Mouse (Mus musculus): ENCODE data around the gene Npr2. TPM values are rescaled to one million over a fixed set of nuclear protein-coding genes. Genes with fewer than 3 reads are reported as not detected.

The Npr2 gene
- total RNA-seq, 2 experiments from 2014 or later, result 29.5 to 31.4 TPM

Small RNA genes within 50 kb of the gene (microRNA-seq; reads per million reads assigned to microRNA genes)
- gene Gm25262, result 0 to 0.32 reads per million in 2 experiments

Other genes starting within 250 kb of the Npr2 start
- gene Rusc2, start 250.0 kb upstream of the Npr2 start, total RNA-seq (2021), result 10 to 100 TPM; 19.6 to 20.6 TPM
- not detected for gene Fam166b, start 202.8 kb upstream of the Npr2 start, total RNA-seq (2021)
- gene Tesk1, start 190.0 kb upstream of the Npr2 start, total RNA-seq (2021), result 10 to 100 TPM; 25.2 to 28.0 TPM
- gene Cd72, start 177.3 kb upstream of the Npr2 start, total RNA-seq (2021), result not detected
- gene Sit1, start 148.2 kb upstream of the Npr2 start, total RNA-seq (2021), result not detected
- gene Ccdc107, start 139.0 kb upstream of the Npr2 start, total RNA-seq (2021), result 10 to 100 TPM; 25.7 to 25.9 TPM
- 1 to 10 TPM; 1.3 to 1.6 TPM for gene Arhgef39, start 132.2 kb upstream of the Npr2 start, total RNA-seq (2021)
- 1 to 10 TPM; 2.1 to 2.9 TPM for gene Car9, start 125.0 kb upstream of the Npr2 start, total RNA-seq (2021)
- gene Tpm2, start 108.2 kb upstream of the Npr2 start, total RNA-seq (2021), result 1,000 to 10,000 TPM; 8,430 to 9,008 TPM
- gene Creb3, start 69.6 kb upstream of the Npr2 start, total RNA-seq (2021), result 10 to 100 TPM; 38.7 to 45.6 TPM
- gene Tln1, start 69.2 kb upstream of the Npr2 start, total RNA-seq (2021), result 10 to 100 TPM; 67.6 to 77.4 TPM
- gene Rgp1, start 53.2 kb upstream of the Npr2 start, total RNA-seq (2021), result 10 to 100 TPM; 21.9 to 22.3 TPM
- gene Gba2, start 53.1 kb upstream of the Npr2 start, total RNA-seq (2021), result 1 to 10 TPM; 5.1 to 6.2 TPM
- under 1 TPM in 1 of 2 experiments, not detected in 1; 0.29 TPM for gene Msmp, start 47.4 kb upstream of the Npr2 start, total RNA-seq (2021)
- not detected for gene Spag8, start 21.7 kb downstream of the Npr2 start, total RNA-seq (2021)
- 10 to 100 TPM; 48.5 to 53.8 TPM for gene Hint2, start 24.5 kb downstream of the Npr2 start, total RNA-seq (2021)
- 1 to 10 TPM; 8.2 to 9.7 TPM for gene Tmem8b, start 37.0 kb downstream of the Npr2 start, total RNA-seq (2021)
- gene Fam221b, start 37.2 kb downstream of the Npr2 start, total RNA-seq (2021), result under 1 TPM; 0.16 to 0.20 TPM
- not detected for gene Olfr70, start 68.9 kb downstream of the Npr2 start, total RNA-seq (2021)
- gene Olfr71, start 78.3 kb downstream of the Npr2 start, total RNA-seq (2021), result not detected
- 1 to 10 TPM; 1.9 to 2.7 TPM for gene Hrct1, start 95.3 kb downstream of the Npr2 start, total RNA-seq (2021)
- 1 to 10 TPM; 1.1 to 2.2 TPM for gene Spaar, start 98.1 kb downstream of the Npr2 start, total RNA-seq (2021)
- gene Olfr159, start 139.1 kb downstream of the Npr2 start, total RNA-seq (2021), result not detected
- not detected for gene Olfr156, start 192.0 kb downstream of the Npr2 start, total RNA-seq (2021)
- gene Olfr157, start 208.3 kb downstream of the Npr2 start, total RNA-seq (2021), result not detected
- gene Olfr155, start 219.6 kb downstream of the Npr2 start, total RNA-seq (2021), result not detected
- 10 to 100 TPM in 1 of 2 experiments, 1 to 10 TPM in 1; 8.6 to 11.1 TPM for gene Reck, start 243.6 kb downstream of the Npr2 start, total RNA-seq (2021)